9 mouse cellular contexts compared by ENCODE assay signal in genomic region chr11:58010930-58011329, GRCm38 (mm10). TPM values are rescaled to one million over a fixed set of nuclear protein-coding genes. Genes with fewer than 3 reads are reported as not detected.
DNase-seq lines count a peak whose midpoint lies in the region; ATAC-seq and TF ChIP-seq lines count a peak whose summit lies in the region.
"Had no signal": no experiment of that assay in that cellular context is flagged by ENCODE, and none has a peak within 500 bp of the region (broad histone marks: within the 10 kb centered on the region; RNA-seq: fewer than 3 reads in every experiment).

No protein-coding gene starts in this region.

- H3K9me3 ChIP-seq in embryonic facial prominence, embryonic 14.5 days (ENCODE audit: control insufficient read depth, low read length) = no peaks in the 10 kb centered on the region
- no peaks in the 10 kb centered on the region for H3K9me3 ChIP-seq in limb, embryonic 11.5 days (ENCODE audit: control insufficient read depth, low read length)

- peaks cover 22% of the 10 kb centered on the region for H3K4me1 ChIP-seq in liver, adult 2 months (ENCODE audit: control insufficient read depth, insufficient read depth, low read length)
- H3K4me1 ChIP-seq in embryonic facial prominence, embryonic 14.5 days (ENCODE audit: control insufficient read depth, insufficient read depth, low read length) = peaks cover 11% of the 10 kb centered on the region
- H3K4me1 ChIP-seq in limb, embryonic 11.5 days (ENCODE audit: control insufficient read depth, insufficient read depth, low read length) = peaks cover 17% of the 10 kb centered on the region; the same call in 1 of the 2 replicates
- H3K4me1 ChIP-seq in small intestine, adult 2 months (ENCODE audit: control insufficient read depth, insufficient read depth, insufficient read length, low read length) = peaks cover 23% of the 10 kb centered on the region

- no peak for TF ChIP-seq CTCF in liver, adult 2 months (IDR thresholded peaks at IDR 0.05; ENCODE audit: low read depth, low read length)
- TF ChIP-seq CTCF in small intestine, adult 2 months (IDR thresholded peaks at IDR 0.05; ENCODE audit: extremely low read depth, insufficient read length, insufficient replicate concordance, low read depth, low read length) = no peak

- DNase-seq in liver, adult 2 months (ENCODE audit: extremely low read depth, low read depth, low spot score) = no peak
- DNase-seq in liver = no peak
- no peak for DNase-seq in embryonic facial prominence, embryonic 14.5 days (ENCODE audit: low spot score)
- no peak for DNase-seq in limb, embryonic 11.5 days (ENCODE audit: low spot score)
- no peak for DNase-seq in urinary bladder, postnatal 25 days (ENCODE audit: low spot score)
- no peak for DNase-seq in thymus, postnatal 14 days
- no peak for DNase-seq in right cerebral cortex, postnatal 14 days
- DNase-seq: kidney, adult 9 months had no signal

- peak overlapping the region; percentile 41 for H3K9ac ChIP-seq in liver, adult 2 months (ENCODE audit: low read depth, low read length)
- peak overlapping the region; percentile 96 for H3K9ac ChIP-seq in embryonic facial prominence, embryonic 14.5 days (ENCODE audit: low read depth, low read length)
- H3K9ac ChIP-seq in limb, embryonic 11.5 days (ENCODE audit: low read length) = no peak overlapping the region

- H3K79me2 ChIP-seq in liver, adult 2 months (ENCODE audit: control insufficient read depth, insufficient read depth, low read length) = peaks cover 39% of the 10 kb centered on the region

- peak overlapping the region; percentile 70 for H3K27ac ChIP-seq in liver, adult 2 months (replicated peaks; ENCODE audit: insufficient read depth, low read depth, low read length)
- H3K27ac ChIP-seq in embryonic facial prominence, embryonic 14.5 days (replicated peaks; ENCODE audit: low read depth, low read length) = no peak overlapping the region
- no peak overlapping the region for H3K27ac ChIP-seq in limb, embryonic 11.5 days (replicated peaks; ENCODE audit: low read depth, low read length)
- H3K27ac ChIP-seq in small intestine, adult 2 months (ENCODE audit: insufficient read depth, low read depth, low read length) = 0 out of 2 replicates have a peak overlapping the region, but pooled peaks have one; percentile 34

- TF ChIP-seq POLR2A in liver, adult 2 months (IDR thresholded peaks at IDR 0.05; ENCODE audit: extremely low read depth, insufficient read depth, low read length) = no peak
- TF ChIP-seq POLR2A in small intestine, adult 2 months (IDR thresholded peaks at IDR 0.05; ENCODE audit: low read depth, low read length) = no peak

- no peak for ATAC-seq in embryonic facial prominence, embryonic 14.5 days (ENCODE audit: low read depth)
- no peak for ATAC-seq in limb, embryonic 11.5 days (ENCODE audit: insufficient number of reproducible peaks, low FRiP score, low TSS enrichment, low read depth)

- no peaks in the 10 kb centered on the region for H3K36me3 ChIP-seq in liver, adult 2 months (ENCODE audit: control insufficient read depth, insufficient read depth, low read length)
- no peaks in the 10 kb centered on the region for H3K36me3 ChIP-seq in embryonic facial prominence, embryonic 14.5 days (ENCODE audit: control insufficient read depth, insufficient read depth, low read length)
- no peaks in the 10 kb centered on the region for H3K36me3 ChIP-seq in limb, embryonic 11.5 days (ENCODE audit: control insufficient read depth, insufficient read depth, low read length)
- no peaks in the 10 kb centered on the region for H3K36me3 ChIP-seq in small intestine, adult 2 months (ENCODE audit: control insufficient read depth, insufficient read depth, low read length)

- H3K4me2 ChIP-seq in embryonic facial prominence, embryonic 14.5 days (ENCODE audit: low read depth, low read length) = peak overlapping the region; percentile 59
- H3K4me2 ChIP-seq in limb, embryonic 11.5 days (ENCODE audit: low read depth, severe bottlenecking) = peak overlapping the region; percentile 80

- H3K27me3 ChIP-seq in liver, adult 2 months (ENCODE audit: control insufficient read depth, insufficient read depth, low read length) = no peaks in the 10 kb centered on the region
- no peaks in the 10 kb centered on the region for H3K27me3 ChIP-seq in embryonic facial prominence, embryonic 14.5 days (replicated peaks; ENCODE audit: control insufficient read depth, insufficient read depth, low read length)
- H3K27me3 ChIP-seq in limb, embryonic 11.5 days (ENCODE audit: control insufficient read depth, insufficient read depth, low read length) = no peaks in the 10 kb centered on the region
- H3K27me3 ChIP-seq in small intestine, adult 2 months (ENCODE audit: control insufficient read depth, insufficient read depth, low read length) = no peaks in the 10 kb centered on the region

- WGBS in liver, adult 2 months = 3% methylated on average over 1 of the region's 1 CpGs
- WGBS in embryonic facial prominence, embryonic 14.5 days = 34% methylated on average over 1 of the region's 1 CpGs
- WGBS in limb, embryonic 11.5 days = 31% methylated on average over 1 of the region's 1 CpGs
- WGBS in small intestine, adult 2 months = 5% methylated on average over 1 of the region's 1 CpGs

- H3K4me3 ChIP-seq in liver, adult 2 months (ENCODE audit: insufficient read depth, low read depth, low read length) = peak overlapping the region; percentile 96
- H3K4me3 ChIP-seq in embryonic facial prominence, embryonic 14.5 days (ENCODE audit: low read depth, low read length) = peak overlapping the region; percentile 97
- H3K4me3 ChIP-seq in limb, embryonic 11.5 days (ENCODE audit: low read depth, low read length) = peak overlapping the region; percentile 95; the same call in 1 of the 2 replicates
- no peak overlapping the region for H3K4me3 ChIP-seq in small intestine, adult 2 months (ENCODE audit: low read depth, low read length)

RNA-seq across cellular contexts. Expression of gene Larp1, which starts 2.1 kb away (rescaled TPM):
- 19.7 and 31.4 TPM in 2 replicates for total RNA-seq in liver, adult 2 months (2014; rRNA removed)
- 34.7 and 39.8 TPM in 2 replicates for polyA plus RNA-seq in liver, adult 2 months (2012; rRNA removed)
- polyA plus RNA-seq in embryonic facial prominence, embryonic 14.5 days (2014; fragmentation: Nextera tagmentation; extraction: Ambion mirVana) = 19.5 and 21.9 TPM in 2 replicates
- 18.9 and 22.2 TPM in 2 replicates for polyA plus RNA-seq in limb, embryonic 11.5 days (2014; fragmentation: Nextera tagmentation; extraction: Ambion mirVana)
- 16.9 and 25.9 TPM in 2 replicates for polyA plus RNA-seq in small intestine, adult 2 months (2012; rRNA removed)

Comparison
In these comparisons a context has a peak if more than half of its experiments do, and no peak if none do; other contexts are left out.
1. H3K27ac ChIP-seq: peak in liver, adult 2 months (single experiment) and small intestine, adult 2 months (single experiment); none in embryonic facial prominence, embryonic 14.5 days (single experiment) and limb, embryonic 11.5 days (single experiment).